Mouse (Mus musculus) midbrain, embryonic 11.5 days (tissue): ENCODE measurements around the gene Mrps36. TPM values are rescaled to one million over a fixed set of nuclear protein-coding genes. Genes with fewer than 3 reads are reported as not detected.

Experiments
- ATAC-seq: fragments of 200-750 bp; cut with Nextera tagmentation; 2 replicates; pipeline ENCODE4 v1.8.0; 2017; ENCODE audit warnings: moderate TSS enrichment, moderate library complexity; ENCODE audit not compliant: low FRiP score
- DNase-seq: peaks from one replicate; pipeline ENCODE4 v3.0.0; 2015; ENCODE audit warnings: low spot score; ENCODE audit errors: missing footprints
- H3K27ac ChIP-seq: fragments of 300-500 bp; sonication (generic); 2 replicates; pipeline ENCODE4 v1.5.1; 2014; ENCODE audit warnings: low read depth, low read length
- H3K27me3 ChIP-seq: fragments of 300-500 bp; sonication (generic); 2 replicates; pipeline ENCODE4 v1.6.1; 2014; ENCODE audit warnings: mild to moderate bottlenecking, low read length, moderate library complexity, mixed read lengths; ENCODE audit not compliant: control insufficient read depth, insufficient read depth
- H3K36me3 ChIP-seq: fragments of 300-500 bp; sonication (generic); 2 replicates; pipeline ENCODE4 v1.6.1; 2014; ENCODE audit warnings: mild to moderate bottlenecking, low read length, moderate library complexity, mixed read lengths; ENCODE audit not compliant: control insufficient read depth, insufficient read depth
- H3K4me1 ChIP-seq: fragments of 300-500 bp; sonication (generic); 2 replicates; pipeline ENCODE4 v1.6.1; 2014; ENCODE audit warnings: low read length; ENCODE audit not compliant: control insufficient read depth, insufficient read depth
- H3K4me2 ChIP-seq: fragments of 300-500 bp; sonication (generic); 2 replicates; pipeline ENCODE4 v1.6.1; 2014; ENCODE audit warnings: mild to moderate bottlenecking, moderate library complexity
- H3K4me3 ChIP-seq: fragments of 300-500 bp; sonication (generic); 2 replicates; pipeline ENCODE4 v1.5.1; 2014; ENCODE audit warnings: low read depth, low read length
- H3K9ac ChIP-seq: fragments of 300-500 bp; sonication (generic); 2 replicates; pipeline ENCODE4 v1.6.1; 2014; ENCODE audit warnings: low read length
- H3K9me3 ChIP-seq: fragments of 300-500 bp; sonication (generic); 2 replicates; pipeline ENCODE4 v1.6.1; 2016; ENCODE audit warnings: low read length; ENCODE audit not compliant: control insufficient read depth
- WGBS: fragments of 180-500 bp; shearing (Covaris S2); extraction: QIAGEN DNeasy Blood & Tissue Kit; methylation state at CpG from one replicate; pipeline ENCODE4 v1.1.7; 2014; 5-methylcytosine and 5-hydroxymethylcytosine counted together
- polyA plus RNA-seq: library from polyadenylated mRNA; unstranded; fragments of >200 nt; fragmentation: Nextera tagmentation; extraction: Ambion mirVana; gene quantifications from 2 replicates; pipeline ENCODE4 v1.2.1, GENCODE M21; 2014

Gene Mrps36
- polyA plus RNA-seq, 1 experiment from 2014 or later: 153 TPM

- no peaks in the 10 kb centered on the region for H3K27me3 ChIP-seq
- DNase-seq (no peak), ATAC-seq (no peak)
- no peak overlapping the region for H3K27ac ChIP-seq
- H3K4me1 ChIP-seq: no peaks in the 10 kb centered on the region
- H3K9ac ChIP-seq: no peak overlapping the region
- H3K36me3 ChIP-seq: no peaks in the 10 kb centered on the region
- H3K9me3 ChIP-seq: no peaks in the 10 kb centered on the region
- no peak overlapping the region for H3K4me3 ChIP-seq
- whole genome bisulfite sequencing: 63% methylated on average over 7 of the region's 7 CpGs
- H3K4me2 ChIP-seq: no peak overlapping the region
Measured at GRCm38 (mm10) chr13:100687513-100687912, 56.9 kb downstream of the Mrps36 start.

Other genes with a start within 250 kb of the Mrps36 start
- 1.5 and 2.1 TPM in 2 replicates for gene Ocln, start 191.9 kb downstream of the Mrps36 start, polyA plus RNA-seq
- gene Marveld2, start 127.7 kb downstream of the Mrps36 start, polyA plus RNA-seq: 1.4 and 1.7 TPM in 2 replicates
- gene Ak6, start 93.7 kb downstream of the Mrps36 start, polyA plus RNA-seq: 355 and 359 TPM in 2 replicates
- gene Rad17, start 93.6 kb downstream of the Mrps36 start, polyA plus RNA-seq: 26.5 and 31.2 TPM in 2 replicates
- gene Taf9, start 93.1 kb downstream of the Mrps36 start, polyA plus RNA-seq: 21.4 and 24.6 TPM in 2 replicates
- 1.4 and 2.6 TPM in 2 replicates for gene Ccdc125, start 74.9 kb downstream of the Mrps36 start, polyA plus RNA-seq
- 66.3 and 68.4 TPM in 2 replicates for gene Cdk7, start 13.7 kb downstream of the Mrps36 start, polyA plus RNA-seq
- 56.2 and 60.8 TPM in 2 replicates for gene Cenph, start 31.2 kb upstream of the Mrps36 start, polyA plus RNA-seq
- gene Ccnb1, start 41.9 kb upstream of the Mrps36 start, polyA plus RNA-seq: 415 and 420 TPM in 2 replicates
- 45.7 and 46.2 TPM in 2 replicates for gene Slc30a5, start 88.8 kb upstream of the Mrps36 start, polyA plus RNA-seq